Mouse (Mus musculus) intestine, postnatal 0 days (tissue): ENCODE measurements around the gene Ccdc103. TPM values are rescaled to one million over a fixed set of nuclear protein-coding genes. Genes with fewer than 3 reads are reported as not detected.
A peak's percentile ranks its signal among the peaks of the same experiment; 100 is the strongest.

Experiments
- ATAC-seq: fragments of 200-750 bp; cut with Nextera tagmentation; 2 replicates; pipeline ENCODE4 v1.8.0; 2017; ENCODE audit warnings: mild to moderate bottlenecking, moderate TSS enrichment, moderate library complexity
- H3K27ac ChIP-seq: fragments of 300-500 bp; sonication (generic); 2 replicates; pipeline ENCODE4 v1.5.1; 2014; ENCODE audit warnings: mild to moderate bottlenecking, low read depth, low read length, moderate library complexity
- H3K27me3 ChIP-seq: fragments of 300-500 bp; sonication (generic); replicated peaks from 2 replicates; pipeline ENCODE4 v1.6.1; 2014; ENCODE audit warnings: low read length, mixed read lengths; ENCODE audit not compliant: control insufficient read depth, insufficient read depth
- H3K36me3 ChIP-seq: fragments of 300-500 bp; sonication (generic); 2 replicates; pipeline ENCODE4 v1.6.1; 2014; ENCODE audit warnings: mild to moderate bottlenecking, moderate library complexity; ENCODE audit not compliant: control insufficient read depth, insufficient read depth
- H3K4me1 ChIP-seq: fragments of 300-500 bp; sonication (generic); replicated peaks from 2 replicates; pipeline ENCODE4 v1.6.1; 2014; ENCODE audit warnings: antibody characterized with exemption, low read length, mixed read lengths; ENCODE audit not compliant: control insufficient read depth, insufficient read depth
- H3K4me2 ChIP-seq: fragments of 300-500 bp; sonication (generic); replicated peaks from 2 replicates; pipeline ENCODE4 v1.6.1; 2014; ENCODE audit warnings: low read depth, mild to moderate bottlenecking, moderate library complexity
- H3K4me3 ChIP-seq: fragments of 300-500 bp; sonication (generic); 2 replicates; pipeline ENCODE4 v1.5.1; 2014; ENCODE audit warnings: low read depth, low read length
- H3K9ac ChIP-seq: fragments of 300-500 bp; sonication (generic); 2 replicates; pipeline ENCODE4 v1.6.1; 2014; ENCODE audit warnings: mild to moderate bottlenecking, low read depth, low read length
- H3K9me3 ChIP-seq: fragments of 300-500 bp; sonication (generic); 2 replicates; pipeline ENCODE4 v1.6.1; 2016; ENCODE audit warnings: mixed run types; ENCODE audit not compliant: control insufficient read depth
- CTCF ChIP-seq: sonication (generic); IDR thresholded peaks from 2 replicates; pipeline ENCODE4 v1.5.1; 2016; ENCODE audit warnings: low read depth, mild to moderate bottlenecking, control low read depth, antibody characterized with exemption, moderate library complexity
- WGBS: fragments of 180-500 bp; shearing (Covaris S2); extraction: QIAGEN DNeasy Blood & Tissue Kit; methylation state at CpG from one replicate; pipeline ENCODE4 v1.1.7; 2014; 5-methylcytosine and 5-hydroxymethylcytosine counted together
- polyA plus RNA-seq: library from polyadenylated mRNA; unstranded; fragments of >200 nt; fragmentation: Nextera tagmentation; extraction: Ambion mirVana; gene quantifications from 2 replicates; pipeline ENCODE4 v1.2.1, GENCODE M21; 2015

The Ccdc103 gene
- polyA plus RNA-seq, 1 experiment from 2014 or later = 0.20 TPM

- no peaks in the 10 kb centered on the region for H3K27me3 ChIP-seq
- no peaks in the 10 kb centered on the region for H3K9me3 ChIP-seq
- H3K9ac ChIP-seq = no peak overlapping the region
- ATAC-seq = no peak
- TF ChIP-seq CTCF = no peak
- WGBS = 86% methylated on average over 5 of the region's 5 CpGs
- no peak overlapping the region for H3K4me3 ChIP-seq
- no peak overlapping the region for H3K27ac ChIP-seq
- H3K4me2 ChIP-seq = no peak overlapping the region
- no peaks in the 10 kb centered on the region for H3K36me3 ChIP-seq
- H3K4me1 ChIP-seq = no peaks in the 10 kb centered on the region
Measured at GRCm38 (mm10) chr11:102887433-102887832, 6.4 kb downstream of the Ccdc103 start.

- no peak overlapping the region for H3K4me2 ChIP-seq
- H3K4me3 ChIP-seq = no peak overlapping the region
- no peak for TF ChIP-seq CTCF
- no peaks in the 10 kb centered on the region for H3K27me3 ChIP-seq
- WGBS = 52% methylated on average over 3 of the region's 3 CpGs
- H3K9me3 ChIP-seq = no peaks in the 10 kb centered on the region
- H3K36me3 ChIP-seq = no peaks in the 10 kb centered on the region
- no peak for ATAC-seq
- H3K27ac ChIP-seq = no peak overlapping the region
- no peak overlapping the region for H3K9ac ChIP-seq
- H3K4me1 ChIP-seq = peaks cover 2% of the 10 kb centered on the region; the same call in 1 of the 2 replicates
Measured at GRCm38 (mm10) chr11:102888135-102888534, 7.1 kb downstream of the Ccdc103 start.

DNA sequence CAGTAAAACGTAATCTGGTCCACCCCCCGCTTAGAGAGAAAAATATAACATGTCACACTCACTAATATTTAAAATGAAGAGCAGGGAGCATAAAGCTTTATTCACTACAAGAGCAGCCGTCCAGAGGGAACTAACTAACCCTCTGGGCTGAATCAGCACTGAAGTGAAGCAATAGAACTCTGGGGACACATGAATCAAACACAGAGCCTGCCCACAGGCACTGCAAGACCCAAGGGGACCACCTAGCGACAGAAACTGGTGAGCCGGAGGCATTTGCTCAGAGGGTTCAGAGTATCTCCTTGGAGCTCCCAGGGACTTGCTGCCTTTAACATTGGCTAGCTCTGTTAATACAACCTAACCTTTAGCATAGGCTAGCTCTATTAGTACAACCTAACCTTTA, 9.1 kb downstream of the Ccdc103 start:
- H3K27me3 ChIP-seq = peaks cover 12% of the 10 kb centered on the region
- H3K4me3 ChIP-seq = no peak overlapping the region
- no peaks in the 10 kb centered on the region for H3K36me3 ChIP-seq
- H3K9ac ChIP-seq = no peak overlapping the region
- no peak overlapping the region for H3K27ac ChIP-seq
- H3K4me1 ChIP-seq = peaks cover 4% of the 10 kb centered on the region; the same call in 1 of the 2 replicates
- H3K4me2 ChIP-seq = no peak overlapping the region
- H3K9me3 ChIP-seq = no peaks in the 10 kb centered on the region
- 65% methylated on average over 5 of the region's 5 CpGs for WGBS
- ATAC-seq = no peak
- no peak for TF ChIP-seq CTCF

DNA sequence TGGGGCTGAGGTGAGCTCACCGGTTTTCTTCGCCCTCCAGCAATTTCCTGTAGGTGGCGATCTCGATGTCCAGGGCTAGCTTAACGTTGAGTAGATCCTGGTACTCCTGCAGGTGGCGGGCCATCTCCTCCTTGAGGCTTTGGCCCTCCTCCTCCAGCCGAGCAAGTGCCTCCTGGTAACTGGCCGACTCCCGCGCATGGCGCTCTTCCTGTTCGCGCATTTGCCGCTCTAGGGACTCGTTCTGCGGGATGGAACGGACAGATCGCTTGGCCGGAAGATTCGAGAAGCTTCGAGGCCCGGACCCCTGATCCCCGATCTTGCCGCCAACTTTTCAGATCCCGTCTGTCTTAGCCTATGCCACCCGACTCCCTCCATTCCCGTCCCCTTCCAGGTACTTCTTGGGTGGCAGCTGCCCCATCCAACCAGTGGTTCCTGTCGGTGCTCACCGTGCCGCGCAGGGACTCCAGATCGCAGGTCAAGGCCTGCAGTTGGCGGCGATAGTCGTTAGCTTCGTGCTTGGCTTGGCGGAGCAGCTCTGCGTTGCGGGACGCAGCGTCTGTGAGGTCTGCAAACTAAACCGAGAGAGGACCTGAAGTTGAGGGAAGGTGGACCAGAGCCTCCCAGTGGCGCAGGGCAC, 12.1 kb downstream of the Ccdc103 start:
- no peaks in the 10 kb centered on the region for H3K36me3 ChIP-seq
- H3K4me2 ChIP-seq = peak overlapping the region; percentile 85
- H3K27ac ChIP-seq = no peak overlapping the region
- peak overlapping the region; percentile 34 for H3K9ac ChIP-seq
- 3% methylated on average over 43 of the region's 43 CpGs for WGBS
- peak; percentile 90 for ATAC-seq
- H3K27me3 ChIP-seq = peaks cover 12% of the 10 kb centered on the region
- H3K9me3 ChIP-seq = no peaks in the 10 kb centered on the region
- peaks cover 4% of the 10 kb centered on the region; the same call in 1 of the 2 replicates for H3K4me1 ChIP-seq
- peak; percentile 96 for TF ChIP-seq CTCF
- H3K4me3 ChIP-seq = peak overlapping the region; percentile 48

DNA sequence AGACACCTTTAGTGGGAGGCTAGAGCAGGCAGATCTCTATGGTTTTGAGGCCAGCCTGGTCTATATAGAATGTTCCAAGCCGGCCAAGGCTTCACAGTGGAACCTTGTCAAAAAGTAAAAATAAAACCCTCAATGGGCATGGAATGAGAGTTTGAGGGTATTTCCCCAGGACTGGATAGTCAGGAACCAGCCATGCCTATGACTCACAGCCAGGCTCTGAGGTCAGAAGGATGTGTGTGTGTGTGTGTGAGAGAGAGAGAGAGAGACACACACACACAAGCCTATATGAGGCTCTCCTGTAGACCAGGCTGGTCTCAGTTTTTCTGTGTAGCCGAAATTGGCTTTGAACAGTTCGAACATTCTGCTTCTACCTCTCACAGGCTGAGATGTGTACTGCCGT, 13.7 kb downstream of the Ccdc103 start:
- H3K9me3 ChIP-seq = no peaks in the 10 kb centered on the region
- H3K27ac ChIP-seq = no peak overlapping the region
- no peak overlapping the region for H3K9ac ChIP-seq
- peaks cover 4% of the 10 kb centered on the region; the same call in 1 of the 2 replicates for H3K4me1 ChIP-seq
- 89% methylated on average over 4 of the region's 4 CpGs for WGBS
- TF ChIP-seq CTCF = no peak
- H3K36me3 ChIP-seq = no peaks in the 10 kb centered on the region
- no peak overlapping the region for H3K4me3 ChIP-seq
- no peak overlapping the region for H3K4me2 ChIP-seq
- no peak for ATAC-seq
- peaks cover 12% of the 10 kb centered on the region for H3K27me3 ChIP-seq

DNA sequence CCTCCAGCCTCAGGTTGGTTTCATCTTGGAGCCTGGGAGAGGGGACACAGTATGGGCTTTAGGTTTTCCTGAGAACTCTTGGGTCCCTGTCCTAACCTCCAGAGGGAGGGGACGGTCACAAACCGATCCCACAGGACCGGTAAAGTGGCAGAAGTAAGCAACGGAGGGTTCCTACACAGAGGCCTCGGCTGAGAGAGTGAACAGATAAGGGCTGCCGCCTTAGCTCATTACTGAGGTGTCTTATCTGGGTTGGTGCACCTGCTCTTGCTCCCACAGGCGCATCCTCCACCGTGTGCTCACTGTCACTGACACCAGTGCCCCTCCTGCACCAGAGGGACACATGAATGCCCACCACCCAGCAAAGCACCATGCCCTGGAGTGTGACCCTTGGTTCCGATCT, 14.8 kb downstream of the Ccdc103 start:
- peaks cover 12% of the 10 kb centered on the region for H3K27me3 ChIP-seq
- WGBS = 57% methylated on average over 9 of the region's 9 CpGs
- no peak overlapping the region for H3K9ac ChIP-seq
- no peaks in the 10 kb centered on the region for H3K36me3 ChIP-seq
- ATAC-seq = no peak
- H3K4me2 ChIP-seq = no peak overlapping the region
- TF ChIP-seq CTCF = no peak
- H3K4me3 ChIP-seq = no peak overlapping the region
- no peaks in the 10 kb centered on the region for H3K9me3 ChIP-seq
- no peak overlapping the region for H3K27ac ChIP-seq
- peaks cover 7% of the 10 kb centered on the region; the same call in 1 of the 2 replicates for H3K4me1 ChIP-seq
